7 mouse cellular contexts compared by ENCODE assay signal in the genomic region with DNA sequence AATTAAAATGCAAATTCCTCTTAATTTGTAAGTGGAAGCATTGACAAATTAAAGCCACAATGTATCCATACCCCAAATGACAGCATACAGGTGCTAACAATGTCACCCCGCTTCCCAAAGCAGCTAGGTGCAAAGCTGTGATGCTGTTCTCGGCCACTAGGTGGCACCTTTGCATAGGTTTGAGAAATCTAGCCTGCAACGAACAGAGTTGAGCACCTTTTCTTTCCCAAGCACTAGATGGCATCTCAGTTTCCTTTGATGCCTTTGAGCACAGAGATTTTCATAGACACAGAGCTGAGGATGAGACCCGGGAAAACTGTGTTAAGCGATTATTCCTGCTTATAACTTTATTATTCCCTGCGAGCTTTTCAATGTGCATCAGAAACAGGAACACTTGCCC.
A peak's percentile ranks its signal among the peaks of the same experiment; 100 is the strongest.
DNase-seq lines count a peak whose midpoint lies in the region; ATAC-seq lines count a peak whose summit lies in the region.

No protein-coding gene starts in this region.

- H3K4me1 ChIP-seq in midbrain, embryonic 13.5 days (replicated peaks), result peaks cover 7% of the 10 kb centered on the region; the same call in 1 of the 2 replicates

- peak; percentile 20 for DNase-seq in adrenal gland, adult 8-10 months
- DNase-seq in embryo, embryonic 10 days (ENCODE audit: low spot score), result peak; percentile 92
- peak; percentile 23 for DNase-seq in gonadal fat pad, adult 2 months (ENCODE audit: low read depth)
- DNase-seq in kidney, adult 11 months, result peak; percentile 50
- peak; percentile 74 to 79 for DNase-seq in left cerebral cortex, postnatal 36 days (ENCODE audit: low spot score in 2 of 2)
- peak; percentile 10 for DNase-seq in spleen, adult 12 weeks (ENCODE audit: low spot score)

- H3K27me3 ChIP-seq in midbrain, embryonic 13.5 days, result 0 out of 2 replicates have a peak, but pooled peaks cover 2% of the 10 kb centered on the region

- no peak overlapping the region for H3K9ac ChIP-seq in midbrain, embryonic 13.5 days (replicated peaks)

- WGBS in midbrain, embryonic 13.5 days, result 3% methylated on average over 6 of the region's 6 CpGs

- peak; percentile 91 for ATAC-seq in midbrain, embryonic 13.5 days

- H3K4me3 ChIP-seq in midbrain, embryonic 13.5 days (replicated peaks), result no peak overlapping the region

- no peaks in the 10 kb centered on the region for H3K36me3 ChIP-seq in midbrain, embryonic 13.5 days

- 0 out of 2 replicates have a peak overlapping the region, but pooled peaks have one; percentile 20 for H3K4me2 ChIP-seq in midbrain, embryonic 13.5 days (replicated peaks)

- H3K9me3 ChIP-seq in midbrain, embryonic 13.5 days, result no peaks in the 10 kb centered on the region

- no peak overlapping the region for H3K27ac ChIP-seq in midbrain, embryonic 13.5 days

- intact Hi-C loops in left cerebral cortex, postnatal 36 days (cut with DNase I), result loop anchor here (1.0 to 2.0 kb wide), 2 partner anchors 300 to 448 kb away; no protein-coding TSS in a partner anchor

Comparison
In these comparisons a context has a peak if more than half of its experiments do, and no peak if none do; other contexts are left out.
1. DNase-seq: peak in every context shown above with its lines; median percentile 92 in embryo, embryonic 10 days; 76 in left cerebral cortex, postnatal 36 days; 50 in kidney, adult 11 months; 23 in gonadal fat pad, adult 2 months; 20 in adrenal gland, adult 8-10 months; 10 in spleen, adult 12 weeks.